Mouse (Mus musculus) left cerebral cortex, adult 18-20 months (tissue): Measurements from ENCODE around the gene Lce1j. TPM values are rescaled to one million over a fixed set of nuclear protein-coding genes. Genes with fewer than 3 reads are reported as not detected.
"Not testable (repeated sequence)": the region's sequence is repeated elsewhere in the genome, so short reads cannot be mapped to it uniquely, and the experiment has no call there.

ENCODE experiments used
- DNase-seq, 2 experiments: peaks; one replicate each; pipeline ENCODE4 v3.0.0; 2021 to 2022; ENCODE audit warnings: low spot score in 2 of 2, mixed read lengths in 1 of 2
- long read RNA-seq, 2 experiments: library from polyadenylated mRNA; stranded (forward); transcript quantifications; one replicate each; pipeline ENCODE4 v2.0.0; 2021
- total RNA-seq, 2 experiments: library from RNA; stranded (reverse); gene quantifications; 2 replicates each; pipeline ENCODE4 v1.2.3; 2021

Gene Lce1j
- total RNA-seq, result not detected
- long read RNA-seq, experiment 1, result 0 reads
- long read RNA-seq, experiment 2, result 0 reads

DNA sequence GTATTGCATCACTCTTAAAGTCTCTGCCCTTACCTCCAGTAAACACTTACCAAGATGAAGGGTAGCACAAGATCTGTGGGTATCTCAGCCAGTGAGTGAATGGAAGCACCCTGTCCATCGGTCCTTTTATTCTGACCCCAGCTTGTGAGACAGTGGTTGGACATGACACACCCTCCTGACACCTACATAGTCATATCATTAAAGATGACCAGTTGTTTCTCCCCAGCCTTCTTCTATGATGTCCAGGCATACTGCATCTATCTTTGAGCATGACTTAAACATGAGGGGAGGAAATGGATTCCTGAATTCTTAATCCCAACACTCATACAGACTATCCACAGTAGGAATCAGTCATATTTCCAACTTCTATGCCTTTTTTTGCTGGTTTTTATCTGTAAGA, at the start of gene Lce1j:
Gene Lce1j, minus strand, starts transcription at position 101 of the 400 bp plus-strand sequence.
- DNase-seq, result no peak

DNA sequence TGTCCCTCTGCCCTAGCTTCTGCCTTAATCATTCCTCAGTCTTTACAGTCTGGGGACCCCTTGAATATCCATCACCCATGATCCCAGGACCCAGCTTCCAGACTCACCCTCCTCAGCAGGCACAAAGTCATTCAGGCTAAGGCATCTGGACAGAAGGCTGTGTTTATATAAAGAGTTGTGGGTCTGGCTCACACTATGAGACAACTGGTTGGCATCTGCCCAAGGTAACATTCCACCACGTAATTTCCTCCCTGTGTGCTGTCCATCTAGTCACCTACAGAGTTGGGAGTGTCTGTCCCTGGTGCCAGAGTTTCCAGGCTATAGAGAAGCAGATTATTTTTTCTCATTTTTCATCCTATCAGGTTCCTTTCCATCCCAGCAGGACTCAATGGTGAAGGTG, 36.8 kb upstream of the Lce1j start, which contains the start of gene Kprp:
Gene Kprp, minus strand, starts transcription at position 140 of the 400 bp plus-strand sequence.
- DNase-seq, result no peak

DNA sequence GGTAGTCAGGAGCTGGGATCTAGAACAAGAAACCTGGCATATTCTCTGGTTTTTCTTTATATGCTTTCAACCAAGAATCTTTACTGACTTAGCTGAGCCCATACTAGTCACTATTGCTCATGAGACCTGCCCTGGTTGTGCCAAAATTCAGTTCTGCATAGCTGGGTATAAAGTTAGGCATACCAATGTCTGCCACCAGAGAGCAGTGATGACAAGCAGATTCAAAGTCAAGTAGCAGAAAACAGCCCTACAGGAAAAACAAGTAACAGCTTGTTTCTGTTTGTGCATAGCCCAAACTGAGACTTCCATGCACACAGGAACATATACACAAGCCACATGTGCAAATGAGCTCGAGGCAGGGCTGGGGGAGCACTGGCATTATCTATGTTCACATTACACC, 35.5 kb upstream of the Lce1j start:
- DNase-seq, result no peak

DNA sequence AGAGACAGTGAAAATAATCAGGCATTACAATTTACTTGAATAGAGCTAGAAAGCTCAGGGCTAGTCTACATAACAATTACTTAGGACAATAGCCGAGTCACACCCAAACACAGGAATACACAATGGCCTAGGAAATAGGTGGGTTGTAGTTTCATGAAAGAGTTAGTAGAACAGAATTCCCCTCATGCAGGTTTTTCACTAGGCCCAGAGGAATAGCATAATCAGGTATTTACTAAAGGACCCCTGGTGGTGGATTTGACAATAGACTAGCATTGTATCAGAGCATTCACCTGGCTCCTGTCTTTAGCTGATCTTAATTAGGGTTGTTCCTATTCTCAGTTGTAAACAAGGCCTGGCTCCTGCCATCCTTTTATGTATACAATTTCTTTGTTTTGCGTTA, 25.7 kb upstream of the Lce1j start:
- not testable (repeated sequence) for DNase-seq

DNA sequence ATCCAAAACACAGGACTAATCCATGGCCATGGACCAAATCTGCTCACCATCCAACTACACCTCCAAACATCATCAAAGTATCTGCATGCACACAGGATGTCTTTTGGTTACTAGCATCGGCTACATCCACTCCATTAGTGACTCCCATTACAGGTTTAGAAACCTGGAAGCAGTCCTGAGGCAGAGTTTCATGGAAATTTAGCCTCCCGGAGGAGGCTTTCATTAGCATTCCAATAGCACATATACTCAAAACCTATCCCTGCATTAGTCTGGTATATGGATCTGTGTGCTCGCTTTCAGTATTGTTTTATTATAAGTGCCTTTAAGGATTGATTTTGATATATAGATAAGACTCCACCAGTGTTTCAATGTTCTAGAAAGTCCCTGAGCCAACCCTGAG, 25.3 kb upstream of the Lce1j start:
- DNase-seq, result no peak

DNA sequence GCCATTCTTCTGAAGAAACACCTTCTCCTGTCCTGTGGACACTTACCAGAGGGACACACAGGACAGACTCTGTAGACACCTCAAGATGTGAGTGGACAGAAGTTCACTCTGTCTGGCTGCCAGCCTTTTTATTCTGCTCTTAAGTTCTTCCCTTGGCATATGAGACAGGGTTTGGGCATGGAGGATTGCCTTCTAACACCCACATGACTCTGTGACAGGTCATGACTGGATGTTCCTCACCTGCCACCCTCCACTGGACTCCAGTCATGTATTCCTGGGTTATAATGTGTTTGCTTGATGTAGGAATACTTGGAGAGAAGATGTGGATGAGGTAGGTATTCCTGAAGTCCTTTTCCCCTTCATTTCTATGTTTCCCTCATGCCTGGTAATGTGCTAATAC, 17.5 kb upstream of the Lce1j start, which contains the start of gene Lce1k:
Gene Lce1k, minus strand, starts transcription at position 101 of the 400 bp plus-strand sequence.
- no peak for DNase-seq

DNA sequence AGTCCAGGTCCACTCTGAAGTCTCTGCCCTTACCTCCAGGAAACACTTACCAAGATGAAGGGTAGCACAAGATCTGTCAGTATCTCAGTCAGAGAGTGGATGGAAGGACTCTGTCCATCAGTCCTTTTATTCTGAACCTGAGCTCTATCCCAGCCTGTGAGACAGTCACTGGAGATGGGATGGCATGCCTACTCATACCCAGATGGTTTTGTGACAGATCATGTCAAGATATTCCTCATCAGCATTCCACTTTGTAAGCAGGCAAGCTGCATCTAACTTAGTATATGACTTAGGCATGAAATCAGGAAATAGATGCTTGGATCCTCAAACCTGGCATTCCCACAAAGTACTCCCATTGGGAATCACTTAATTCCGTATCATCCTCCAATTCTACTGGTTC, 11.5 kb downstream of the Lce1j start, which contains the start of gene Lce1i:
Gene Lce1i, minus strand, starts transcription at position 101 of the 400 bp plus-strand sequence.
- no peak for DNase-seq

DNA sequence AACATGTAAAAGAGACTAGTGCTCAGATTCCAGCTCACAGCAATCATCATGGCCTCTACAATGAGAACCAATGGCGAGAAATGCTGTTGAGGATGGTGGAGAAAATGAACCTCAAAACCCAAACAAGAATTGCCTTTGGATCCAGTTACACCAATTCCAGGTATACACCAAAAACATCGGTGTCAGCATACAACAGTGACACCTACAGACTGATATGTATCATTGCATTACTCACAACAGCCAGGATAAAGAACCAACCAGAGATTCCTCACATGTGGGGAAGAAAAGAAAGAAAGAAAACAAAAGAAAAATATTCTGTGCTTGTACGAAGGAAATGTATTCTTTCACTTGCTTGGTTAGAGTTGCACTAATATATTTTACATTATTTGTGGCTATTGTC, 18.7 kb downstream of the Lce1j start:
- no peak for DNase-seq

DNA sequence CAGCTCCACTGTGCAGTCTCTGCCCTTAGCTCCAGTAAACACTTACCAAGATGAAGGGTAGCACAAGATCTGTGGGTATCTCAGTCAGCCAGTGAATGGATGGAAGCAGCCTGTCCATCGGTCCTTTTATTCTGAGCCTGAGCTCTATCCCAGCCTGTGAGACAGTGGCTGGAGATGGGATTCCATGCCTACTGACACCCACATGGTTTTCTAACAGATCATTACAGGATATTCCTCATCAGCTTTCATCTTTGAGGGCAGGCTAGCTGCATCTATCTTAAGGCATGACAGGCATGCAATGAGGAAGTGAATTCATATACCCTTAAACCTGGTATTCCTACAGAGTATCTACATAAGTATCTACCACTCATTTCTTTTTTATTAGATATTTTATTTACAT, 25.3 kb downstream of the Lce1j start, which contains the start of gene Lce1h:
Gene Lce1h, minus strand, starts transcription at position 101 of the 400 bp plus-strand sequence.
- no peak for DNase-seq

DNA sequence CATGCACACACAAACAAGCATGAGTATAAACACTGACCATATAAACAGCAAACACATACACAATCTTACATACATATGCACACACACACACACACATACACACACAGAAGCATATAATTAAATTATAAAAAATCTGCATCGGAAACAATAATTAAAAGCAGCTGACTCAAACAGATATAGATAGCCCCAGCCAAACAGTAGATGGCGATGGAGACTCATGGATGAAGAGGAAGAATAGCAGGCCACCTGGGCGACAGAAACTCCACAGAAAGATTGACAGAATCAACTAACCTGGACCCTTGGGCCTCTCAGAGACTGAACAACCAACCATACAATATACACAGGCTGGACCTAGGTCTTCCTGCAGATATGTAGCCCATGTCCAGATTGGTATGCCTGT, 37.1 kb downstream of the Lce1j start:
- DNase-seq, result no peak

DNA sequence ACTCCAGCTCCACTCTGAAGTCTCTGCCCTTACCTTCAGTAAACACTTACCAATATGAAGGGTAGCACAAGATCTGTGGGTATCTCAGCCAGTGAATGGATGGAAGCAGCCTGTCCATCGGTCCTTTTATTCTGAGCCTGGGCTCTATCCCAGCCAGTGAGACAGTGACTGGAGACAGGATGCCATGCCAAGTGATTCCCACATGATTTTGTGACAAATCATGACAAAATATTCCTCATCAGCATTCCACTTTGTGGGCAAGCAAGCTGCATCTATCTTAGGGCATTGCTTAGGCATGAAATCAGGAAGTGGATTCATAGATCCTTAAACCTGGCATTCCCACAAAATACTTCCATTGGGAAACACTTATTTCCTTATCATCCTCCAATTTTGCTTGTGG, 38.1 kb downstream of the Lce1j start, which contains the start of gene Lce1g:
Gene Lce1g, minus strand, starts transcription at position 101 of the 400 bp plus-strand sequence.
- DNase-seq, result no peak

DNA sequence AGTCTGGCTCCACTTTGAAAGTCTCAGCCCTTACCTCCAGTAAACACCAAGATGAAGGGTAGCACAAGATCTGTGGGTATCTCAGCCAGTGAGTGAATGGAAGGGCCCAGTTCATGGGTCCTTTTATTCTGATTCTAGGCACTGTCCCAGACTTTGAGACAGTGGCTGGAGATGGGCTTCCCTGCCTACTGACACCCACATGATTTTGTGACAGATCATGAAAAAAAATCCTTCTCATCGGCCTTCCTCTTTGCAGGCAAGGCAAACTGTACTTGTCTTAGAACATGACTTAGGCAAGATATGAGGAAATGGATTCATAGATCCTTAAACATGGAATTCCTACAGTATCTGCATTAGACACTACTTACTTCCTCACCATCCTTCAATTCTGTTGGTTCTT, 51.3 kb downstream of the Lce1j start, which contains the start of gene Gm38119:
Gene Gm38119, minus strand, starts transcription at position 101 of the 400 bp plus-strand sequence.
- no peak for DNase-seq

Other genes with a start within 250 kb of the Lce1j start
- gene Ivl, start 216.8 kb downstream of the Lce1j start, total RNA-seq, result not detected
- not detected for gene Smcp, start 201.5 kb downstream of the Lce1j start, total RNA-seq
- gene 2210017I01Rik, start 183.0 kb downstream of the Lce1j start, total RNA-seq, result not detected
- gene Lce6a, start 168.9 kb downstream of the Lce1j start, total RNA-seq, result not detected
- not detected for gene Lce1a1, start 142.2 kb downstream of the Lce1j start, total RNA-seq
- gene Lce1b, start 133.6 kb downstream of the Lce1j start, total RNA-seq, result not detected
- gene Lce1a2, start 120.2 kb downstream of the Lce1j start, total RNA-seq, result not detected
- not detected for gene Lce1c, start 111.3 kb downstream of the Lce1j start, total RNA-seq
- gene Lce1d, start 103.3 kb downstream of the Lce1j start, total RNA-seq, result not detected
- not detected for gene Lce1e, start 81.4 kb downstream of the Lce1j start, total RNA-seq
- gene Lce1f, start 70.2 kb downstream of the Lce1j start, total RNA-seq, result not detected
- gene Gm38119, start 51.4 kb downstream of the Lce1j start, total RNA-seq, result not detected
- not detected for gene Lce1g, start 38.2 kb downstream of the Lce1j start, total RNA-seq
- not detected for gene Lce1h, start 25.4 kb downstream of the Lce1j start, total RNA-seq
- not detected for gene Lce1i, start 11.6 kb downstream of the Lce1j start, total RNA-seq
- not detected for gene Lce1k, start 17.4 kb upstream of the Lce1j start, total RNA-seq
- not detected for gene Kprp, start 36.7 kb upstream of the Lce1j start, total RNA-seq
- gene Lce1l, start 60.8 kb upstream of the Lce1j start, total RNA-seq, result not detected
- gene 2310050C09Rik, start 79.7 kb upstream of the Lce1j start, total RNA-seq, result not detected
- gene Lce3a, start 135.7 kb upstream of the Lce1j start, total RNA-seq, result not detected
- not detected for gene Lce3b, start 142.5 kb upstream of the Lce1j start, total RNA-seq
- not detected for gene Lce3c, start 154.0 kb upstream of the Lce1j start, total RNA-seq
- not detected for gene Lce3d, start 166.9 kb upstream of the Lce1j start, total RNA-seq
- not detected for gene Lce3e, start 176.5 kb upstream of the Lce1j start, total RNA-seq
- not detected for gene Lce3f, start 201.7 kb upstream of the Lce1j start, total RNA-seq
- not detected for gene Crct1, start 225.2 kb upstream of the Lce1j start, total RNA-seq
- gene Lce1m, start 228.5 kb upstream of the Lce1j start, total RNA-seq, result not detected